Mouse (Mus musculus) brown adipose tissue, adult 24 weeks (tissue): ENCODE results near the gene Ascc1. TPM values are rescaled to one million over a fixed set of nuclear protein-coding genes. Genes with fewer than 3 reads are reported as not detected.
A peak's percentile ranks its signal among the peaks of the same experiment; 100 is the strongest.

Source experiments
- H3K27ac ChIP-seq: fragments of 200-500 bp; replicated peaks from 2 replicates; pipeline ENCODE4 v1.5.1; 2012; ENCODE audit warnings: low read depth, mild to moderate bottlenecking, low read length
- H3K4me1 ChIP-seq: fragments of 200-500 bp; 2 replicates; pipeline ENCODE4 v1.6.1; 2012; ENCODE audit warnings: low read length, mixed read lengths; ENCODE audit not compliant: control insufficient read depth, insufficient read depth, insufficient read length
- H3K4me3 ChIP-seq: fragments of 200-500 bp; 2 replicates; pipeline ENCODE4 v1.5.1; 2012; ENCODE audit warnings: low read depth, mild to moderate bottlenecking, low read length, moderate library complexity; ENCODE audit not compliant: insufficient read depth
- polyA plus RNA-seq: library from polyadenylated mRNA; stranded (reverse); fragments of >200 nt; gene quantifications from 2 replicates; pipeline ENCODE4 v1.2.4, GENCODE M21; 2012; ENCODE audit not compliant: missing spikeins, insufficient read depth, insufficient read length

Ascc1 gene
- polyA plus RNA-seq, 1 experiment = 20.6 TPM

GRCm38 (mm10) chr10:59970450-59971062 is 32.0 kb upstream of the Ascc1 start:
- Histone ChIP-seq H3K4me3 (peak overlapping the region; percentile 61), H3K4me1 (peaks cover 37% of the 10 kb centered on the region)

DNA sequence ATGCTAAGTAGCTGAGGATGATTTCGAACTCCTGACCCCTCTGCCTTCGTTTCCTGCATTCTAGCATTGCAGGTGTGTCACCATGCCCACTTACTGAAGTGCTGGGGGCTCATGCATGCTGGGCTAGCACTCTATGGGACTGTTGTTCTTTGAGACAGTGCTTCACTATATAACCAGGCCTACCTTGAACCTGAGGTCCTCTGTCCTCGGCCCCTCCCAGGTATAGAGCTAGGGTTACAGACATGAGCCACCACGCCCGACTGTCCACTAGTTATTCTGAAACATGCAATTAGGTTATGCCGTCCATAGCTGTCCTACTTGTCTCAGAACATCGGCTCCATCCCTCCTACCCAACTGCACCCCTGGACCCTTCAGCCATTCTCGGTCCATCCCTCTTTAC is 30.8 kb upstream of the Ascc1 start:
- H3K4me3 ChIP-seq = no peak overlapping the region
- H3K4me1 ChIP-seq = peaks cover 39% of the 10 kb centered on the region
- peak overlapping the region; percentile 74 for H3K27ac ChIP-seq

More at GRCm38 (mm10) chr10:59970450-59971062, 32.0 kb upstream of the Ascc1 start:
- peak overlapping the region; percentile 97 for H3K27ac ChIP-seq

DNA sequence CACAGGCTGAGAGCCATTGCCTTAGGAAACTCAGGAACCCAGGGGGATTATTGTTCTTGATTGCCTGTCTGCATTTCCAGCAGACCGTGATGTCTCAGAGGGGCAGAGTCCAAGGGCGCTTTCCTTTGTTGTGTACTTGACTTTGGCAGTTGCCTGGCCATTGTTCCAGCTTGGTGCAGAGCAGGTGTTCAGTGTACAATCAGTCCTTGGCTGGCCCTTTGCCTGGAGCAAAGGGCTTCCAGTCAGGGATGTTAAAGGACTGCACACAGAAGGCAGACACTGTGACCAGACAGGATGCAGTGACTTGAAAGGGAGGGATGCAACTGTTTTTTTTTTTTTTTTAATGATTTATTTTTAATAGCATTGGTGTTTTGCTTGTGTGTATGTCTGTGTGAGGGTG is 30.1 kb upstream of the Ascc1 start:
- Histone ChIP-seq H3K4me1 (peaks cover 39% of the 10 kb centered on the region), H3K27ac (peak overlapping the region; percentile 92), H3K4me3 (no peak overlapping the region)

DNA sequence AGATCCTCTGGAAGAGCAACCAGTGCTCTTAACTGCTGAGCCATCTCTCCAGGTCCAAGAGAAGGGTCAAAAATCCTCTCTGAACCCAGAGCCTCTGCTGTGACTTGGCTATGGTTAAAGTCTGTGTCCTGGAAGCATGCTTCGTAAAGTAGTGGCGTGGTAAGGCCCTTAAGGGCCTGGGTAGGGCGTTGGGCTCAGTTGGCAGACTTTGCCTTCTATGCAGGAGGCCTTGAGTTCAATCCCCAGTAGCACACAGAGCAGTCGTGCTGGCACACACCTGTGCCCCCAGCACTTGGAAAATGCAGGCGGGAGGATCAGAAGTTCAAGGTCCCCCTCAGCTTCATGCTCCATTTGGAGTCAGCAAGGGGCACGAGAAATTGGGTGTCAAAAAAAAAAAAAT is 29.6 kb upstream of the Ascc1 start:
- Histone ChIP-seq H3K27ac (peak overlapping the region; percentile 92), H3K4me1 (peaks cover 43% of the 10 kb centered on the region)

DNA sequence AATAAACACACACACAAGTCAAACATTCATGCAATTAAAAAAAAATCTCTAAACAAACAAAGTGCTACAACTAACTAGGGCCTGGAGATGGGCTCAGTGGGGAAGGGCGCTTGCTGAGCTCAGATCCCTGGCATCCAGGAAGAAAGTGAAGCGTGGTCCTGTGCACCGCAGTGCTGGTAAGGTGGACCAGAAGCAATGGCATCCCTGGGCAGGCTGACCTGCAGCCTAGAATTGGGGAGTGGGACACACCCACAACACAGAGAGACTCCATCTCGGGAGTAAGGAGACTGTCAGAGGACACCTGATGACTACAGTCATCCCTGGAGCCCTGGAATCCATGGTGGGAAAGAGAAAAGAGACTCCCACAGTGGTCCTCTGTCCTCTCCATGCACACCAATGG is 29.2 kb upstream of the Ascc1 start:
- Histone ChIP-seq H3K4me3 (no peak overlapping the region), H3K27ac (peak overlapping the region; percentile 92), H3K4me1 (peaks cover 47% of the 10 kb centered on the region)

More for the DNA sequence above, 29.6 kb upstream of the Ascc1 start:
- H3K4me3 ChIP-seq = no peak overlapping the region

GRCm38 (mm10) chr10:59974191-59974664 is 28.4 kb upstream of the Ascc1 start:
- Histone ChIP-seq H3K27ac (peak overlapping the region; percentile 92), H3K4me1 (peaks cover 54% of the 10 kb centered on the region), H3K4me3 (no peak overlapping the region)

DNA sequence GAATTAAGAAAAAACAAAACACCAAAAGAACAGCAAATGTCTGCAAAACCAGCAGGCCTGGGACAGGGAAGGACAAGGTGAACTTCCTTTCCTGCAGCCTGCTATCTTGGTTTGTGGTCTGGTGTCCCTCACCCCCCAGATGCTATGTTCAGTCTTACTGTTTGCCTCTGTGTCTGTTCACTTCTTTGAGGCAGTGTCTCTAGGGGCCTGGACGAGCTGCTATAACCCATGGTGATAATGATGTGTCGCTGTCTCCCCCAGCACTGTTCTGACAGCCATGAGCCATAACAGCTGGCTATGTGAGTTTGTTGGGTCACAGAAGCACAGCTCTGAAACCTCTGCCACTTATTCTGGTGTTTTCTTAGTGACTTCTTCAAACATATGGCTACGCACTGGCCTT is 27.8 kb upstream of the Ascc1 start:
- no peak overlapping the region for H3K4me3 ChIP-seq
- H3K4me1 ChIP-seq = peaks cover 58% of the 10 kb centered on the region
- H3K27ac ChIP-seq = peak overlapping the region; percentile 88

GRCm38 (mm10) chr10:59977141-59977540 is 25.5 kb upstream of the Ascc1 start:
- Histone ChIP-seq H3K4me3 (no peak overlapping the region), H3K27ac (peak overlapping the region; percentile 9; the same call in 1 of the 2 replicates), H3K4me1 (peaks cover 58% of the 10 kb centered on the region)

- H3K4me1 ChIP-seq = peaks cover 58% of the 10 kb centered on the region
- no peak overlapping the region for H3K4me3 ChIP-seq
Observed at GRCm38 (mm10) chr10:59977715-59978343, 24.8 kb upstream of the Ascc1 start.

DNA sequence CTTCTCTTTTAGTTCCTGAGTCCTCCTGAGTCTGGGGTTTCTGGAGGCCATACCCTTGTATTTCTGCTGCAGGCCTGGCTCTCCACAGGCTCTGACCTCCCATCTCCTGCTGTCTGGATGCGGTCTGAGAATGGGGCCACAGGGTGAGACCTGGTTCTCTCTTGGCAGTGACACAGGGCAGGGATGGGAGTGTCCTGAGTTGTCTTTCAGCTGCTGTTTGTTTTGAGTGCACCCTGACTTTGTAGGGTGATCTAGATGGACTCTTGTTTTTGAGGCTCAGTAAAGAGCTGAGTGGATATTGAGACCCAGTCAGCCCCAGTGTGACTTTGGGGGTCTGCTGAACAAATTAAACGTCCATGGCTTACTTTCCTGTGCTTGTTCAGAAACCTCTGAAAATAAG is 24.2 kb upstream of the Ascc1 start:
- H3K27ac ChIP-seq = peak overlapping the region; percentile 80
- peaks cover 53% of the 10 kb centered on the region for H3K4me1 ChIP-seq

More at GRCm38 (mm10) chr10:59977715-59978343, 24.8 kb upstream of the Ascc1 start:
- H3K27ac ChIP-seq = peak overlapping the region; percentile 80

GRCm38 (mm10) chr10:59978873-59979743 is 23.5 kb upstream of the Ascc1 start:
- Histone ChIP-seq H3K27ac (peak overlapping the region; percentile 80), H3K4me3 (no peak overlapping the region), H3K4me1 (peaks cover 47% of the 10 kb centered on the region)

More for the DNA sequence above, 24.2 kb upstream of the Ascc1 start:
- no peak overlapping the region for H3K4me3 ChIP-seq

DNA sequence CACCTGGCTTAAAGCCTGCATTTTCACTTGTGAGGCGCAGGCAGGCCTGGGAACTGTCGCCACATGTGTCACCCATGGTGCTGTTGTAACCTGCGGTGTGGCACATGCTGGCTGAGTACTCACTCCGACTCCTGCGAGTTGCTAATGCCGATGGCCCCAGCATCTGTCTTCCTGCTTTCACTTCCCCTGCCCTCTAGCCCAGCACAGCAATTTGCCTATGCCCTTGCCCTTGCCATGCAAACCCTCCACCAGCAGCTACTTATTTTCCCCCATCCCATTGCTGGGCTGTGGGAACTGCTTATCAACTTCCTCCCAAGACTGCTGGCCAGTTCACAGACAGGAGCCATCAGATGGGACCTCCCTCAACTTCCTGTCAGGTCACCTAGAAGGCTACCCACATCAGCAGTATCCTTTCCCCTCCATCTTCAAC is 21.8 kb upstream of the Ascc1 start:
- peak overlapping the region; percentile 74 for H3K27ac ChIP-seq
- H3K4me3 ChIP-seq = no peak overlapping the region
- peaks cover 39% of the 10 kb centered on the region for H3K4me1 ChIP-seq

GRCm38 (mm10) chr10:59981336-59981735 is 21.3 kb upstream of the Ascc1 start:
- Histone ChIP-seq H3K4me1 (peaks cover 39% of the 10 kb centered on the region), H3K27ac (no peak overlapping the region)

GRCm38 (mm10) chr10:59981792-59982191 is 20.8 kb upstream of the Ascc1 start:
- Histone ChIP-seq H3K4me1 (peaks cover 38% of the 10 kb centered on the region), H3K27ac (no peak overlapping the region), H3K4me3 (no peak overlapping the region)

More at GRCm38 (mm10) chr10:59981336-59981735, 21.3 kb upstream of the Ascc1 start:
- H3K4me3 ChIP-seq = no peak overlapping the region

- Histone ChIP-seq H3K4me3 (no peak overlapping the region), H3K4me1 (peaks cover 34% of the 10 kb centered on the region), H3K27ac (no peak overlapping the region)
Observed at GRCm38 (mm10) chr10:59982379-59982873, 20.2 kb upstream of the Ascc1 start.
